Mouse (Mus musculus) kidney, adult 2 months (tissue): ENCODE results near the gene Pcnx2. TPM values are rescaled to one million over a fixed set of nuclear protein-coding genes. Genes with fewer than 3 reads are reported as not detected.

Experiments
- DNase-seq: peaks from one replicate; pipeline ENCODE4 v3.0.0; 2021
- H3K27ac ChIP-seq: fragments of 200-500 bp; 2 replicates; pipeline ENCODE4 v1.5.1; 2012; ENCODE audit warnings: low read depth, low read length, control low read depth, inconsistent platforms; ENCODE audit not compliant: insufficient read depth
- H3K27me3 ChIP-seq: fragments of 200-500 bp; replicated peaks from 2 replicates; pipeline ENCODE4 v1.6.1; 2012; ENCODE audit warnings: mild to moderate bottlenecking, moderate library complexity, low read length, inconsistent platforms; ENCODE audit not compliant: control insufficient read depth, insufficient read depth
- H3K36me3 ChIP-seq: fragments of 200-500 bp; 2 replicates; pipeline ENCODE4 v1.6.1; 2012; ENCODE audit warnings: mild to moderate bottlenecking, moderate library complexity, low read length, inconsistent platforms; ENCODE audit not compliant: control insufficient read depth, insufficient read depth
- H3K4me1 ChIP-seq: fragments of 200-500 bp; 2 replicates; pipeline ENCODE4 v1.6.1; 2011; ENCODE audit warnings: low read length; ENCODE audit not compliant: control insufficient read depth, insufficient read depth
- H3K4me3 ChIP-seq: fragments of 200-500 bp; 2 replicates; pipeline ENCODE4 v1.5.1; 2011; ENCODE audit warnings: mild to moderate bottlenecking, low read depth, low read length, control low read depth; ENCODE audit not compliant: insufficient read depth
- CTCF ChIP-seq: fragments of 200-500 bp; conservative IDR thresholded peaks from 2 replicates; pipeline ENCODE4 v1.5.1; 2011; ENCODE audit warnings: low read depth, mild to moderate bottlenecking, control low read depth, low read length, moderate library complexity, mixed read lengths; ENCODE audit not compliant: insufficient read depth, insufficient read length
- POLR2A ChIP-seq: fragments of 200-500 bp; IDR thresholded peaks from one replicate; pipeline ENCODE4 v1.6.1; 2011; ENCODE audit warnings: low read depth, low read length, control low read depth
- WGBS: fragments of 180-500 bp; shearing (Covaris S2); methylation state at CpG from one replicate; pipeline ENCODE4 v1.1.7; 2018; 5-methylcytosine and 5-hydroxymethylcytosine counted together
- polyA plus RNA-seq: library from polyadenylated mRNA; depleted of rRNA; stranded (reverse); fragments of >200 nt; gene quantifications from 2 replicates; pipeline ENCODE4 v1.2.3, GENCODE M21; 2012; rRNA removed

Gene Pcnx2
- polyA plus RNA-seq, 1 experiment: 0.20 TPM

- Histone ChIP-seq H3K27ac (no peak overlapping the region), H3K36me3 (no peaks in the 10 kb centered on the region), H3K4me1 (no peaks in the 10 kb centered on the region), H3K4me3 (peak overlapping the region; percentile 8; the same call in 1 of the 2 replicates), H3K27me3 (no peaks in the 10 kb centered on the region)
- peak; percentile 69 for DNase-seq
- 47% methylated on average over 5 of the region's 5 CpGs for WGBS
- TF ChIP-seq POLR2A (no peak), CTCF (no peak)
Measured at GRCm38 (mm10) chr8:125709171-125709570, 188.9 kb downstream of the Pcnx2 start.

DNA sequence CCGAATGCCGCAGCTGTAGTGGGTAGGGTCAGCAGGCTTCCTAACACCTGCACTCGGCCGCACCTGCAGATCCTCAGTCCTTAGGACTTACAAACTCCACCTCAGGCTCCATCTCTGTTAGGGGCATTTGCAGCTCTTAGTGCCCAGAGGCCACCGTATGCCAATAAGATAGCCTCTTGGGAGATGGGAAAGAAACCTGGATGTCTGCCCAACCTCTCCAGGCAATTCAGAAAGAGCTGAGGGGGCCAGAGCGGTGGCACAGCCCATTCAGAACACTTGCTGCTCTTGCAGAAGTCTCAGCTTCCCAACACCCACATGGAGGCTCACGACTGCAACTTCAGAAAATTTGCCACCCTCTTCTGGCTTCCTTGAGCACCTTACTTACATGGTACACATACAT is 192.3 kb downstream of the Pcnx2 start:
- H3K4me3 ChIP-seq: no peak overlapping the region
- H3K27ac ChIP-seq: no peak overlapping the region
- no peaks in the 10 kb centered on the region for H3K27me3 ChIP-seq
- WGBS: 89% methylated on average over 7 of the region's 7 CpGs
- DNase-seq: no peak
- TF ChIP-seq POLR2A: no peak
- TF ChIP-seq CTCF: no peak
- H3K36me3 ChIP-seq: no peaks in the 10 kb centered on the region
- H3K4me1 ChIP-seq: no peaks in the 10 kb centered on the region

DNA sequence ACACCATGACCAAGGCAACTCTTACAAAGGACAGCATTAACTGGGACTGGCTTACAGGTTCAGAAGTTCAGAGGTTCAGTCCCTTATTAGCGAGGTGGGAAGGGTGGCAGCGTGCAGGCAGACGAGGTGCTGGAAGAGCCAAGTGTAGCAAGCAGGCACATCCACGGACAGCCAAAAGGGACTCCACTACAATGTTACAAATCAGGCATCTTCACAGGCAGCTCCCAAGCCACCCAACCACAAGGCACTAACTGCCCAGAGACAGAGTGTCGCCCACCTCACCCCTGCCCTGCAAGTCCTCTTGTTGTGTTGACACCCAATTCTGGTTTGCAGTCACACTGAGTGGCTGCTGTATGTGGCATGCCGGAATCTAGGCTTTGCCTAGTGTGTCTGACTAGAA is 193.7 kb downstream of the Pcnx2 start:
- 92% methylated on average over 6 of the region's 6 CpGs for WGBS
- no peak for DNase-seq
- TF ChIP-seq POLR2A (no peak), CTCF (no peak)
- H3K27me3 ChIP-seq: no peaks in the 10 kb centered on the region
- no peaks in the 10 kb centered on the region for H3K36me3 ChIP-seq
- H3K27ac ChIP-seq: no peak overlapping the region
- no peaks in the 10 kb centered on the region for H3K4me1 ChIP-seq
- no peak overlapping the region for H3K4me3 ChIP-seq

DNA sequence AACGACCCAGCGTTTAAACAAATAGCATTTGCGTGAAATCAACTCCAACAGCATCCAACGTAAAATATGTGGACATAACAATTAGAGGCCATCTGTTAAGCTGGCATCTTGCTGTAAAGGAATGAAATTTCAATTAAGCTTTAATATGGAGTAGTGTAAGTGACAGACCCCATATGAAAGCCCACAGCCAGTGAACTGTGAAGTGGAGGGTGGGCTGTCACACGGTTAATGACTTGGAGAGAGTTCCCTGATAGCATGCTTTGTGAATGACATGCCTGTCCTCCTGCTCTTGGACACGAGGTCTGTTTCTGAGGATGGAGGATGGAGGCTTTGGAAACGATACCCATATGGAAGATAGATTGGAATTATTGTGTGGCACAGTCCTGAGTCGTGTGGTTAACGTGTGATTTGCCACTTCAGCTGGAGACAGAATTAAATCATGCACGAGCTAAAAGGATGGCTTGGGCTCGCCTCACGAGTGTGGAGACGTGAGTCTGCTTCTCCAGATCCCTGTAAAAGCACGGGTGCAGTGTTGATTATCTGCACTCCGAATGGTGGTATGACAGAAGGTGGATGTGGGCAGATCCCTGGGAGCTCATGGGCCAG is 195.1 kb downstream of the Pcnx2 start:
- Histone ChIP-seq H3K36me3 (no peaks in the 10 kb centered on the region), H3K4me1 (no peaks in the 10 kb centered on the region), H3K4me3 (no peak overlapping the region), H3K27ac (no peak overlapping the region), H3K27me3 (no peaks in the 10 kb centered on the region)
- no peak for DNase-seq
- TF ChIP-seq POLR2A: no peak
- TF ChIP-seq CTCF: no peak
- WGBS: 60% methylated on average over 15 of the region's 15 CpGs

Other genes starting within 250 kb of the Pcnx2 start
- gene Map10, start 228.5 kb downstream of the Pcnx2 start, polyA plus RNA-seq: 1.8 and 2.7 TPM in 2 replicates
- 23.4 and 27.6 TPM in 2 replicates for gene Ntpcr, start 168.4 kb downstream of the Pcnx2 start, polyA plus RNA-seq
- 4.4 and 5.0 TPM in 2 replicates for gene Map3k21, start 12.1 kb upstream of the Pcnx2 start, polyA plus RNA-seq
- 91.2 and 123 TPM in 2 replicates for gene Kcnk1, start 96.9 kb upstream of the Pcnx2 start, polyA plus RNA-seq